Mouse (Mus musculus) ES-E14 (cell line): ENCODE measurements around the gene Sh2d4b.

Source experiments
- CHD2 ChIP-seq: IDR thresholded peaks from 2 replicates; pipeline ENCODE4 v1.6.1; 2014; ENCODE audit warnings: mild to moderate bottlenecking, low read depth, low read length, inconsistent platforms
- HCFC1 ChIP-seq: IDR thresholded peaks from 2 replicates; pipeline ENCODE4 v1.6.1; 2012; ENCODE audit warnings: low read length, inconsistent platforms, borderline replicate concordance; ENCODE audit not compliant: insufficient read depth
- MAFK ChIP-seq: IDR thresholded peaks from 2 replicates; pipeline ENCODE4 v1.6.1; 2014; ENCODE audit warnings: mild to moderate bottlenecking, low read depth, low read length, inconsistent platforms; ENCODE audit not compliant: insufficient read depth
- ZC3H11A ChIP-seq: IDR thresholded peaks from 2 replicates; pipeline ENCODE4 v1.6.1; 2012; ENCODE audit warnings: low read depth, mild to moderate bottlenecking, inconsistent platforms, low read length, borderline replicate concordance
- ZNF384 ChIP-seq: IDR thresholded peaks from 2 replicates; pipeline ENCODE4 v1.6.1; 2012; ENCODE audit warnings: low read depth, low read length, inconsistent platforms

- TF ChIP-seq ZC3H11A (no peak), HCFC1 (no peak), CHD2 (no peak), ZNF384 (no peak), MAFK (no peak)
Observed at GRCm38 (mm10) chr14:40891506-40891905, 1.6 kb downstream of the Sh2d4b start.
